Mouse (Mus musculus) erythroblast, adult 5-6 weeks (primary cell): ENCODE data around the gene Pwwp2b. TPM values are rescaled to one million over a fixed set of nuclear protein-coding genes. Genes with fewer than 3 reads are reported as not detected.

Source experiments
- ATAC-seq: replicated peaks from 2 replicates; pipeline ENCODE4 v1.8.0; 2016; ENCODE audit warnings: moderate number of reproducible peaks, mild to moderate bottlenecking, moderate TSS enrichment, inconsistent platforms; ENCODE audit not compliant: poor library complexity, low FRiP score, severe bottlenecking
- total RNA-seq, 2 experiments: library from RNA; stranded (forward) in 1 of 2; stranded (reverse) in 1 of 2; fragments of 150-400 nt in 1 of 2; fragments of 200-764, 138-1000 nt in 1 of 2; gene quantifications; 2 replicates each; pipeline versions ENCODE4 v1.2.3 to v1.2.4; 2015 to 2017; ENCODE audit warnings: low replicate concordance in 2 of 2

The Pwwp2b gene
- total RNA-seq, 2 experiments from 2014 or later = 2.7 TPM; not detected in 1

GRCm38 (mm10) chr7:139293350-139293749 is 45.1 kb downstream of the Pwwp2b start:
- no peak for ATAC-seq

- ATAC-seq = no peak
Measured at GRCm38 (mm10) chr7:139294076-139294475, 45.8 kb downstream of the Pwwp2b start.

- ATAC-seq = no peak
Measured at GRCm38 (mm10) chr7:139295653-139296052, 47.4 kb downstream of the Pwwp2b start.

GRCm38 (mm10) chr7:139296552-139297100 is 48.3 kb downstream of the Pwwp2b start:
- no peak for ATAC-seq

GRCm38 (mm10) chr7:139298446-139298845 is 50.2 kb downstream of the Pwwp2b start:
- ATAC-seq = no peak

- no peak for ATAC-seq
Measured at GRCm38 (mm10) chr7:139299424-139299823, 51.1 kb downstream of the Pwwp2b start.

- ATAC-seq = no peak
Measured at GRCm38 (mm10) chr7:139300423-139300822, 52.1 kb downstream of the Pwwp2b start.

- ATAC-seq = no peak
Measured at GRCm38 (mm10) chr7:139301505-139301904, 53.2 kb downstream of the Pwwp2b start.

GRCm38 (mm10) chr7:139302314-139302713 is 54.0 kb downstream of the Pwwp2b start:
- ATAC-seq = no peak

- ATAC-seq = peak; percentile 73
Measured at GRCm38 (mm10) chr7:139303280-139304011, 55.2 kb downstream of the Pwwp2b start.

GRCm38 (mm10) chr7:139304322-139304721 is 56.0 kb downstream of the Pwwp2b start:
- no peak for ATAC-seq

- no peak for ATAC-seq
Measured at GRCm38 (mm10) chr7:139307056-139307455, 58.8 kb downstream of the Pwwp2b start.

GRCm38 (mm10) chr7:139308140-139308895 is 60.0 kb downstream of the Pwwp2b start:
- no peak for ATAC-seq

- no peak for ATAC-seq
Measured at GRCm38 (mm10) chr7:139309106-139309505, 60.8 kb downstream of the Pwwp2b start.

- ATAC-seq = no peak
Measured at GRCm38 (mm10) chr7:139310487-139310951, 62.2 kb downstream of the Pwwp2b start.

GRCm38 (mm10) chr7:139312686-139313085 is 64.4 kb downstream of the Pwwp2b start:
- ATAC-seq = no peak

- no peak for ATAC-seq
Measured at GRCm38 (mm10) chr7:139313413-139313812, 65.1 kb downstream of the Pwwp2b start.

- ATAC-seq = no peak
Measured at GRCm38 (mm10) chr7:139314716-139315115, 66.4 kb downstream of the Pwwp2b start.

- ATAC-seq = no peak
Measured at GRCm38 (mm10) chr7:139319006-139319411, 70.7 kb downstream of the Pwwp2b start.
